8 mouse cellular contexts compared by ENCODE assay signal in genomic region chr6:51399113-51399518, GRCm38 (mm10). TPM values are rescaled to one million over a fixed set of nuclear protein-coding genes. Genes with fewer than 3 reads are reported as not detected.
A peak's percentile ranks its signal among the peaks of the same experiment; 100 is the strongest.
DNase-seq lines count a peak whose midpoint lies in the region; ATAC-seq and TF ChIP-seq lines count a peak whose summit lies in the region.

No protein-coding gene starts in this region.

- H3K4me2 ChIP-seq in neural tube, embryonic 14.5 days (ENCODE audit: low read depth, low read length): no peak overlapping the region
- no peak overlapping the region for H3K4me2 ChIP-seq in forebrain, embryonic 16.5 days (ENCODE audit: low read length)

- DNase-seq in embryo, embryonic 10.5 days (ENCODE audit: low spot score): peak; percentile 86
- peak; percentile 26 to 50 for DNase-seq in heart, postnatal 14 days
- peak; percentile 60 for DNase-seq in liver
- DNase-seq in spleen, adult 18-20 months: no peak
- no peak for DNase-seq in layer of hippocampus, postnatal 25 days (ENCODE audit: extremely low spot score in 1 of 2, low spot score in 1 of 2)

- TF ChIP-seq POLR2A in ES-Bruce4 (IDR thresholded peaks at IDR 0.05; ENCODE audit: insufficient read depth, low read length): no peak

- H3K9ac ChIP-seq in ES-Bruce4 (ENCODE audit: low read depth, poor library complexity, severe bottlenecking): no peak overlapping the region
- no peak overlapping the region for H3K9ac ChIP-seq in neural tube, embryonic 14.5 days (replicated peaks; ENCODE audit: low read depth, low read length)
- H3K9ac ChIP-seq in forebrain, embryonic 16.5 days (replicated peaks; ENCODE audit: low read depth, low read length): no peak overlapping the region

- no peaks in the 10 kb centered on the region for H3K4me1 ChIP-seq in ES-Bruce4 (ENCODE audit: control insufficient read depth, insufficient read depth, low read length)
- H3K4me1 ChIP-seq in neural tube, embryonic 14.5 days (ENCODE audit: control insufficient read depth, insufficient read depth, low read length): no peaks in the 10 kb centered on the region
- H3K4me1 ChIP-seq in forebrain, embryonic 16.5 days (replicated peaks; ENCODE audit: control insufficient read depth, insufficient read depth, low read length): no peaks in the 10 kb centered on the region

- H3K27ac ChIP-seq in ES-Bruce4 (ENCODE audit: insufficient read depth, low read length): no peak overlapping the region
- no peak overlapping the region; the same call in 1 of the 2 replicates for H3K27ac ChIP-seq in neural tube, embryonic 14.5 days (ENCODE audit: low read depth, low read length)
- no peak overlapping the region for H3K27ac ChIP-seq in forebrain, embryonic 16.5 days (ENCODE audit: low read length)

- 14% methylated on average over 6 of the region's 6 CpGs for WGBS in neural tube, embryonic 14.5 days
- WGBS in forebrain, embryonic 16.5 days: 22% methylated on average over 6 of the region's 6 CpGs

- no peak for TF ChIP-seq CTCF in ES-Bruce4 (IDR thresholded peaks at IDR 0.05; ENCODE audit: low read depth, low read length)

- H3K36me3 ChIP-seq in ES-Bruce4 (ENCODE audit: control insufficient read depth, insufficient read depth, low read length, poor library complexity, severe bottlenecking): no peaks in the 10 kb centered on the region
- H3K36me3 ChIP-seq in neural tube, embryonic 14.5 days (ENCODE audit: control insufficient read depth, insufficient read depth, low read length): no peaks in the 10 kb centered on the region
- no peaks in the 10 kb centered on the region for H3K36me3 ChIP-seq in forebrain, embryonic 16.5 days (ENCODE audit: control insufficient read depth, insufficient read depth)

- no peak for TF ChIP-seq EP300 in ES-Bruce4 (IDR thresholded peaks at IDR 0.05; ENCODE audit: insufficient read depth, low read depth, low read length)

- H3K9me3 ChIP-seq in ES-Bruce4 (replicated peaks; ENCODE audit: control insufficient read depth, insufficient read depth, low read length, poor library complexity, severe bottlenecking): no peaks in the 10 kb centered on the region
- H3K9me3 ChIP-seq in neural tube, embryonic 14.5 days (ENCODE audit: control insufficient read depth, low read length): no peaks in the 10 kb centered on the region
- no peaks in the 10 kb centered on the region for H3K9me3 ChIP-seq in forebrain, embryonic 16.5 days (ENCODE audit: control insufficient read depth, low read length)

- intact Hi-C loops in heart, postnatal 14 days (cut with DNase I): no loop called here

- peak; percentile 34; the same call in 1 of the 2 replicates for ATAC-seq in neural tube, embryonic 14.5 days (ENCODE audit: low read depth)
- ATAC-seq in forebrain, embryonic 16.5 days: no peak

- H3K27me3 ChIP-seq in ES-Bruce4 (ENCODE audit: control insufficient read depth, insufficient read depth, low read length, poor library complexity, severe bottlenecking): no peaks in the 10 kb centered on the region
- H3K27me3 ChIP-seq in neural tube, embryonic 14.5 days (ENCODE audit: control insufficient read depth, insufficient read depth, low read length): no peaks in the 10 kb centered on the region
- H3K27me3 ChIP-seq in forebrain, embryonic 16.5 days (replicated peaks; ENCODE audit: control insufficient read depth, insufficient read depth, low read length): no peaks in the 10 kb centered on the region

- 0 out of 2 replicates have a peak overlapping the region, but pooled peaks have one; percentile 5 for H3K4me3 ChIP-seq in ES-Bruce4 (ENCODE audit: low read depth, low read length)
- no peak overlapping the region for H3K4me3 ChIP-seq in neural tube, embryonic 14.5 days (ENCODE audit: low read depth, low read length)
- H3K4me3 ChIP-seq in forebrain, embryonic 16.5 days (replicated peaks; ENCODE audit: low read length): no peak overlapping the region

RNA-seq across cellular contexts. Expression of gene Nfe2l3, which starts 33.4 kb away (rescaled TPM):
- polyA plus RNA-seq in ES-Bruce4 (2011; ENCODE audit: insufficient read depth, insufficient read length, low read depth, missing spikeins): 5.4 and 6.0 TPM in 2 replicates
- 1 to 10 TPM in 1 of 2 experiments, under 1 TPM in 1; 0.56 to 1.0 TPM for total RNA-seq in heart, postnatal 14 days (2021)
- polyA plus RNA-seq in neural tube, embryonic 14.5 days (2014; fragmentation: Nextera tagmentation; extraction: Ambion mirVana): 4.2 and 4.6 TPM in 2 replicates
- polyA plus RNA-seq in forebrain, embryonic 16.5 days (2015; fragmentation: Nextera tagmentation; extraction: Ambion mirVana): 14.2 and 16.1 TPM in 2 replicates
- total RNA-seq in layer of hippocampus, postnatal 25 days (2021): 1 to 10 TPM; 2.9 to 4.4 TPM

Comparison
In these comparisons a context has a peak if more than half of its experiments do, and no peak if none do; other contexts are left out.
1. DNase-seq: peak in embryo, embryonic 10.5 days (single experiment), heart, postnatal 14 days (2 of 2) and liver (single experiment); none in spleen, adult 18-20 months (0 of 2) and layer of hippocampus, postnatal 25 days (0 of 2).